Mouse (Mus musculus): ENCODE measurements at regions not wholly inside any gene's neighbourhood (a gene's known extent, or its start where the extent isn't known, plus 50 kb on each side); places are given as distances from the start of the nearest gene placed in this dataset.
A peak's percentile ranks its signal among the peaks of the same experiment; 100 is the strongest.

DNA sequence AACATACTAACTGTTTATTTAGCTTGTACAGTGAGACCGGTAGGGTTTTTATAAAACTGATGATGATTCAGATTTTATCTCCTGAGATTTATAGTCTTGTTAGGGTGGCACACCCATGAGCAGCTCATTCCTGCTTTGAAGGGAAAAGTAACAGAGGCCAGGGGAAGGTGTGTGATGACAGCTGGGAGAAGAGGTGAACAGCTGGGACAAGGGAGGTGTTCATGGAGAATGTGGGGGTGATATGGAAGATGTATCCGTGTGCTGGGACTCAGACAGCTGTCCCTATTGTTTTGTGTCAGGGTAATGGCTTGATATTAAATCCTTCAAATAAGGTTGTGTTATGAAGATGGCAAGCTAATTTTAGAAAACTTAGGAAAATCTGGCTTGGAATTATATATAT, 2238.4 kb upstream of the Gm7489 start:
- no peak for DNase-seq (ENCODE audit: low read depth, low spot score)

DNA sequence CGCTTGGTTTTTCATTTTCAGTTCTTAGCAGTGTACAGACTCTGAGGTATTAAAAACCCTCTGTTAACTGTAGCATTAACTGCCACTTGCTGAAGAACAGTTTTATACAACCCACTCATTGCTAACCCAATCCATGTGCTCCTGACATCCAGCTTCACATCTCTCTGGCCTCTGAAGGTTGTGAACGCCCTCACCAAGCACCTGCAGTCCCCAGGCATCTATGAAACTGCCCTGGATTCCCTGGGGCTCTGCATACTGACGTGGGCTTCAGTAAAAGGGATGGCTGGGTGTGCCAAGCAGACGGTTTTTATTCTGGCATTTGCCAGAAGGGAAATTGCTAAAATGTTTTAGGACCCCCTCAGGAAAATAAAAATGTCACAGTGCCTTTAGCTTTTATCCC, 2232.2 kb upstream of the Gm7489 start:
- no peak for DNase-seq (ENCODE audit: low read depth, low spot score)

DNA sequence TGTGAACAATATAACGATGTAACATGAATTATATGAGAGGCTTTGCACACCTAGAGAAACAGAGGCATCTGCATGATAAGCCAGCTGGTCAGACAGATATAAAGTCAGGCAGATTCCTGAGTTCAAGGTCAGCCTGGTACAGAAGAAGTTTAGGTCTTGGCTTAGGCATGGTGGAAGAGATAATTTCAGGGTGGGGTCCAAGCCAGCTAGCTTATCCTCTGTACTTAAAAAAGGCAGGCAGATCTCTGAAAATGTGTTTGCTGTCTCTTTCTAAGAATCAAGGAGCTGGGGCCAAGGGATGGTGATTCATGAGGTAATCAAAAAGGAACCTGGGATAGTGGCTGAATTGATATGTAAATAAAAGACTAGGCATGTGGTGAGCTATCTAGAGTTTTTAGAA, 2227.1 kb upstream of the Gm7489 start:
- no peak for DNase-seq (ENCODE audit: low read depth, low spot score)

DNA sequence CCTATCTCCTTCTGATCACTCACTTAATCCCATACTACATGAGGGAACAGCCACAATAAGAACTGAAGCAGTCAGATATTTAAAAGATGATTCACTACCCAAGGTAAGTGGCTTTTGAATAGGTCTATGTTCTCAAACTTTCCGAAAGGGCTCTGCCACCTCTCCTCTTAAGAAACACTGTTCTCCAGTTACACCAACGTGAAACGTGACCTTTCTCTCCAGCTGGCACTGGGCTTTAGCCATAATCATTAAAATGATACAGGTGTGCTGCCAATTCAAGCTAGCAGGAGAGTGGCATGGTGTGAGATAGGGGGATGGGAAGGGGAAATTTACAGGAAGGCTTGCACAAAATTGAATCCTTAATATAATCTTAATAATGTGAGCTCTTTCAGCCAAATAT, 2216.4 kb upstream of the Gm7489 start:
- no peak for DNase-seq (ENCODE audit: low read depth, low spot score)

DNA sequence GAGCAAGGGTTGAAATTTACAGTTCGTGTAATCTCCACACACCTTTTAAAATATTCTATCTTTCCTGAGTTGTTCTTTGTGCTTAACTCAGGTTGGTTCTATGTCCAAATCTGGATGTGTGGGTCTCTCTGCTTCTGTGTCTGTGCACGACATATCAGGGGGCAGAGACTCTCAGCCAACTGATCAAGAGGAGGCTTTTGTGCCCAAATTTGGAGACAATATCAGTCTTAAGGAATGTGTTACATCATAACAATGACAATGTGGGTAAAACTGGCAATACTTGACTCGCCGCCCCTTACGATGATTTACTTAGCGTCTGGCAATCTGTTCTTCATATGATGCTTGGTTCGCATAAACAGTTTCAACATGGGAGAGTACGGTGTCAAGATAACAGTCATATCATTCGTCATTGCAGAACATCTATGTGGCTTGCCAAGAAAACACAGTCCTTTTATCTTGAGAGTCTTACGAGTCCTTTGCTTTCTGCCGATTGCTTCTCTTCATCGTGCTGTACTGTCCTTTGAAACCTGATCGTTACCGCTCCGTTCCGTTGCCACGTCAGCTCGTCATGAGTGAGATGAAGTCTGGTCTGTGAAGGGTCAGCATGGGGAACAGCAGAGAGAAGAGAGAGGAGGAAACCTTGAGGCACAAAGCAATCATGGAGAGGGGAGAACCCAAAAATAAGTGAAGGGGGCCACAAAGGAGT, 2212.9 kb upstream of the Gm7489 start:
- no peak for DNase-seq (ENCODE audit: low read depth, low spot score)

DNA sequence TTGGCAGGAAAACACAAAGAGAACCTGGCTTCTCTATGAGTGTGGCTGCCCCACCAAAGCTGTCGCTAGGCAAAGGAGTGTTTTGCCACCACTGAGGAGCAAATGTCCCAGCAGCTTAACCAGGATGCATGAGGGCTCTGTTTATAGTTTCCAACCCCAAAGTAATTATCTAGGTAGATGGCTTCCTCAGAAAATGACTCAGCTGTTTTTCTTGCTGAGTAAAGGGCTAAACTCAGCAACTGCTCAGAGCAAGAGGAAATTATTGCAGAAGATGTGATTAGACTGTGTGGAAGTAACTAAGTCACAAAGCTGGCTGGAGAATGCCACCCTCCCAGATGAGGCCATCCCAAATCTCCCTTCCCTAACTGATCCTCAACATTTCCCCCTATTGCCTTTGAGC, 2211.2 kb upstream of the Gm7489 start:
- DNase-seq (ENCODE audit: low read depth, low spot score) = no peak

DNA sequence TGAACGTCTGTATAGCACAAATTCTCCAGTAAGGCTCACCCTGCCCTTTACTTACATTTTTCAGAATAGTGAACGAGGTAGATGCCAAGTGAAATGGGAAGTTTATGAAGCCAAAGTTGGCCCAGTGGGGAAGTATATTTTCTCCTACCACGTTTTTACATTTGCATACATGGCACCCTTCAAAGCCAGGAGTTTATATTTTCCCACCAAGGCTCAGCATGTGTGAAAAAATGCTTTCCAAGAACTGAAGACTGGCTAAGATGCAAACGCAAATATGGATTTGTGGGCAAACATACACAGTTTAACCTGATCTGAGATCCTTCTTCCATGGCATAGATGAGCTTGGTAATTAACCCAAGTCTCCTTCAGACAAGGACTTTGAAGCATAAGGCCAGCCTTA, 2209.4 kb upstream of the Gm7489 start:
- no peak for DNase-seq (ENCODE audit: low read depth, low spot score)

DNA sequence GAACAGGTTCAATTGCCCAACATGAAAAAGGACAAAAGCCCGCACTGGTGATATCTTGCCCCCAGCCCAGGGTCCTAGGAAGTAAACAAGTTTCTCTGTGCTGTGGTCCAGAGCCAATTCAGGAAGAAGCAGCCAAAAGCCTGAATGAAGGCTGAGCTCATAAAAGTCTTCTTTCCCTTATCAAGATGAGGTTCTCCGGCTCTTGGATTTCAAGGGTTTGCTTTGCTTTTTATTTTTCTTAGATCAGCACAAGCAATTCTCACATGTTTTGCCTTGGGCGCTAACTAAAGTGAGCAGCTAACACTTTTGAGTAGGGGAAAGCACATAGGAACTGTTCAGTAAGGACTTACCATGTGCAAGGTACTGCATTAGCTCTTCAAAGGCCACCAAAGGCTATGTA, 2208.0 kb upstream of the Gm7489 start:
- DNase-seq (ENCODE audit: low read depth, low spot score) = no peak

DNA sequence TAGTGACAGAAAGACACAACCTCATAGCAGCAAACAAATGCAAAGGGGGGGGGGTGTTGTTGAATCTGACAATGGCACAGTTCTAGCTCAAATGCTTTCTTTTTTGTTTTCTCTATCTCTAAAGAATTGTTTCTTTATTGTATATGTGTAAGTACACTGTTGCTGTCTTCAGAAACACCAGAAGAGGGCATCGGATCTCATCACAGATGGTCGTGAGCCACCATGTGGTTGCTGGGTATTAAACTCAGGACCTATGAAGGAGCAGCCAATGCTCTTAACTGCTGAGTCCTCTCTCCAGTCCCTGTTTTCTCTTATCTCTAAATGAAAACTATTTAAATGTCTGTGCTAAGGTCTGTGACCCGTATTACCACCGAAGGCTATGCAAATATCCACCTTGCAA, 2207.4 kb upstream of the Gm7489 start:
- no peak for DNase-seq (ENCODE audit: low read depth, low spot score)

DNA sequence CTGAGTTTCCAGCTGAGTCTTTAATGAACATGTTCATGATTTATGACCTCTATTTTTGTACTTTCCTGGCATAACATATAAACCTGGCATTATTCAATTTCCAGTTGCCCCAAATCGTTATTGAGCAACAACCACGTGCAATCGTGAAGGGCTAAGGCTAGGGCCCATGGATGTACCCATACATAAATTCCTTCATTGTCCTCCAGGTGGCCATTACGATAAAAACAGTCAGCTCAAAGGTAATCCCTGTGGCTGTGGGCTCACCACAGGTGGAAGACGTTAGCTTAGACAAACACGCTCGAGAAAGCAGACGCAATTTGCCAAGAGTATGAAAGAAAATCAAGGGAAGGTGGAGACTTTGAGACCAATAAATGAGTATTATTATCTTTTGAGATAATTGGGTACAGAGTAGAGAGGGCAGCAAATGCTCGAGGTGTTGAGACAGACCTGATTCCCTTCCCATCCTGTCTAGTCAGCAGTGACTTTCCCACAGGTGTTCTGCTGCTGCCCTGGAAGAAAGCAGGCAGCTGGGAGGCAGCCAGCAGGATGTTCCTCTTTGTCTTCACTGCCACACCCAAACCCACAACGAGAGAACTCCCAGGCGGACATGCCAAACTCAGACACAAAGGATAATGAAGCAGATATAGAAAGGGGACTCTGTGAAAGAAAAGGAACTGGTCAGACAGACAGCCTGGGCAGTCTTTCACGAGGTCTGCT, 2205.4 kb upstream of the Gm7489 start:
- DNase-seq (ENCODE audit: low read depth, low spot score) = no peak

DNA sequence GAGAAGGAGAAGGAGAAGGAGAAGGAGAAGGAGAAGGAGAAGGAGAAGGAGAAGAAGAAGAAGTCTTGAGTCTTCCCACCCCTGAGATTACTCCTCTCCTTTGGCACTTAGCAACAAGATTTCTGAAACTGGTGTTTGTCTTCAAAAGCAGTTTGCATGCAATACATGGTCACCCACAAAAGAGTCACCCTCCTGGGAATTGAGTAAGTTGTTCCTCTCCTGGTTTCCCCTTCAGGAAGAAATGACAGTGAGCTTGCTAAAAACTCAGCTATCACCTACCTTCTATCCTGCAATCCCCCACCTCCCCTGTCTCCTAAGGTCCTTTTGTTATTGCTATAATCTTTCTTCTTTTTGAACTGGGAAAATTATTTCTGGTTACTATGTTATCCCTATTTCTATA, 2204.2 kb upstream of the Gm7489 start:
- no peak for DNase-seq (ENCODE audit: low read depth, low spot score)

DNA sequence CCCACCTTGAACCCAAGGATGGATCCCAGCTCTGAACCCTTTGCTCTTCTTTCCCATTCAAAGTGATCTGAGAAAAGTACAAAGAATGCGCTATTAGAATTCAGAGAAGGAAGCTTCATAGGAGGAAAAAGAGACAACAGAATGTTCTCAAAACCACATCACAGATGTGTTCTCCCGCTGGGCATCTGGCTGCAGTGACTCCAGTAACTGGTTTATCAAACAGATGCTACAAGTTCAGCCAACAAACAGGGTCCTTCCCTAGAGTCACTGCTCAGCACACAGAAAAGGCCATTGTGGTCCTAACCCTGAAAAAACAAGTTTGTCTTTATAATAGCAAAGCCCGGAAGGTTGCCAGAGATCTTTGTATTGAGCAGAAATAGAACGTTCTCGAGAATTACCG, 2203.5 kb upstream of the Gm7489 start:
- no peak for DNase-seq (ENCODE audit: low read depth, low spot score)

DNA sequence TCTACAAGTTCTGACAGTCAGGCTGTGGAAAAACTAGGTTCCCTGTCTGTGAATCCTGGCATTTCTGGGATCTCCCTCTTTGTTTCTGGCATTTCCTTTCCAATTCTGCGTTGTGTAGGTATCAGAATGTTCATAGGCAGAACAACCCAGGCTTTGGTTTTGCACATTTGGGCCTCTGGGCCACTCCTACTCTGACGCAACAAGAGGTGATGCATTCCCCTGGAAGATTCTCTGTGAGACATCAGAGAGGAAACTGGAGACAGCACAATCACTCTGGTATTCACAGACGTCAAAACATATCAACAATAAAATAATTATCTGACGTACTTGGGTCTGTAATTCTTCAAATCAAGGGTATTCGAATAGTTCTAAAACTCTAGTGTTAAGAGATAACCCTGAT, 2202.4 kb upstream of the Gm7489 start:
- DNase-seq (ENCODE audit: low read depth, low spot score) = no peak

DNA sequence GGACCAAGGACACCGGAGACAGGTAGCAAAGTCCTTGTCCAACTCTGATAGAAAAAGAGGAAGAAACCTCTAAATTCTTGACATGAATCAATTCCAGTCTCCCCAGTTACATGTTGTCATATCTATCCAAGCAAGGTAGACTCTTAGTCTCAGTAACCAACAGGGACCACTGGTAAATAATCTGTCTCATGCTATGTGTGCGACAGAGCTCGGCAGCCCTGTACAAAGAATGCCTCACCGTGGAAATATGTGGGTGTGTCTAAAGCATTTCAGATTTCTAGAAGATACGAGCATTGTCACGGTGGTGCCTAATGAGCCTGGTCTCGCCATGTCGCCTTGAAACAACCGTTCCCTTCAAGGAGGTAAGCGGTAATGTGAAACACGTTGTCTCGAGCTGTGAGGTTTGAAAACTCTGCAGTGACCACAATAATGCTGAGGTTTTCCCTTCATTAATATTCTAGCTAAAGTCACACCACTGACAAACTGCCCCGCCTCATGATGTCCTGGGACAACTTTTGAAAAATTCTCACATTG, 2197.6 kb upstream of the Gm7489 start:
- no peak for DNase-seq (ENCODE audit: low read depth, low spot score)

DNA sequence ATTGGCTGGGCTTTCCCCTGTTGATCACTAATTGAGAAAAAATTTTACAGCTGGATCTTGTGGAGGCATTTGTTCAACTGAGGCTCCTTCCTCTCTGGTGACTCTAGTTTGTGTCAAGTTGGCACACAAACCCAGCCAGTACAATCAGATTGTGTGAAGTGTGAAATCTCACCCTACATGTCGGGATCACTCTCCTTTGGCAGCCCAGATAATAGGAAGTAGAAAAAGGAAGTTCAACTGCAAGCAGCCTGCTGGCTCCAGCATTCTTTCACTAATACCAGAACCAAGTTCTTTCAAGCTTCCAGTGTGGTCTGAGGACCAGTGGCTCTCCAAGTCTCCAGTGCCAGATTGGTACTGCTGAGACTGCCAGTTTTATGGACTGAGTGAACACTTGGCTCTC, 2195.2 kb upstream of the Gm7489 start:
- no peak for DNase-seq (ENCODE audit: low read depth, low spot score)

DNA sequence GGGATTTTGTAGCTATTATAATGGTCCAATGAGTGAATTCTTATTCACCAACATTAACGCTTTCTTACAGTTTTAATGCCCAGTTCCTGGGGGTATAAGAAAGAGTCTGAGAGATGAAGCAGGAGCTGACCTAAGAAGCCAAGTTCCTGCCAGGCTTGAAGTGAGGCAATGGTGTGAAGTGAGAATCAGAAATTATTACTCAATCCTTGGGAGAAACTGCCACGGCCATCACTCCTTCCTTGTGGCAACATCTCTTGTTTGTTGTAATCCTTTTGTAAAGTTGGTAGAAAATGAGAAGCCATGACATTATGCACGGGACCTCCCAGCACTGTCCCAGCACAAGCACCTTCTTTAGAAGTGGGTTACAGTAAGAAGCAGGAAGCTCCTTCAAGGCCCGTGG, 2192.0 kb upstream of the Gm7489 start:
- no peak for DNase-seq (ENCODE audit: low read depth, low spot score)

DNA sequence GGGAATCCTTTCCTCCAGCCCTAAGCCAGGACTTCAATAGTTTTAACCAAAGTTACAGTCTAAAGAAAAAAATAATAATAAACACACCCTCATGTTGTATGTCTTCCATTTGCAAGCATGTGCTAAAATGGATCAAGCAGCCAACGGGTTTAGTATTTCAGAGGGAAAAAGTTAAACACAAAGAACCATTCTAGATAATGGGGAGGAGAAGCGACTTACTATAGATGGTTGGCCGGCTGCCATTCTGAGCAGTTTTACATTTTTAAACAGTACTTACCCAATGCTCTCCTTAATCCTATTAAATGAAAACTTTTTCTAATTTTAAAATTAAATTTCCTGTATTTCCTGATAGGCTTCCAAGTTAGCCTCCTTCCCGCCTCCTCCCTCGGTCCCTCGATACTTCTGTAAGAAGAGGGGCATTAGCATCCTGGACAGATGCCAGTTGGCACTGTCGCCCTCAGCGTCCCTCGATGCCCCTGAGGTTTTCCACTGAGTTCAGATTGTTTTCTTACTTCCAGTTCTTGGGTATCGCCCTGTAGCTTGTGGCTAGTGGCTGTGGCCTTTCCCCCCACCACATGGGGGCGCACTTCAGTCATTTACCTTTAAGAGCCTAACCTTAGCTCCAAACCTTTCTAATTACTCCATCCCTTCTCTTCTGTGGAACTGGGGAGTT, 2188.2 kb upstream of the Gm7489 start:
- peak; percentile 63 for DNase-seq (ENCODE audit: low read depth, low spot score)

DNA sequence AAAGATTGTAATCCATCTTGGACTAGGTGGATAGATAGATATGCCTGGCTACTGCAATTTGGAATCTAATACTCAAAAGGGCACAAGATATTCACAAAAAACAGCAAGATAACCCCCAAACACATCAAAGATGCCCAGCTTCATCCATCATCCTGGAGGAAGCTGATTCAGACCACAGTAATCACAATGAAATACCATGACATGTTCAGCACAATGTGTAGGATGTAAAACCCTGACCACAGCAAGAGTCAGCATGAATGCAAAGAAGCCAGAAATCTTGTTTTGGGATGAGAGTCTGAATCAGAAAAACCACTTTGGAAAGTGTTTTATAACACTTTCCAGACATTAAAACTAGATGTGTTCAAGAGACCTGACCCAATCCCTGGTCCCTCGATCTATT, 2180.5 kb upstream of the Gm7489 start:
- no peak for DNase-seq (ENCODE audit: low read depth, low spot score)

DNA sequence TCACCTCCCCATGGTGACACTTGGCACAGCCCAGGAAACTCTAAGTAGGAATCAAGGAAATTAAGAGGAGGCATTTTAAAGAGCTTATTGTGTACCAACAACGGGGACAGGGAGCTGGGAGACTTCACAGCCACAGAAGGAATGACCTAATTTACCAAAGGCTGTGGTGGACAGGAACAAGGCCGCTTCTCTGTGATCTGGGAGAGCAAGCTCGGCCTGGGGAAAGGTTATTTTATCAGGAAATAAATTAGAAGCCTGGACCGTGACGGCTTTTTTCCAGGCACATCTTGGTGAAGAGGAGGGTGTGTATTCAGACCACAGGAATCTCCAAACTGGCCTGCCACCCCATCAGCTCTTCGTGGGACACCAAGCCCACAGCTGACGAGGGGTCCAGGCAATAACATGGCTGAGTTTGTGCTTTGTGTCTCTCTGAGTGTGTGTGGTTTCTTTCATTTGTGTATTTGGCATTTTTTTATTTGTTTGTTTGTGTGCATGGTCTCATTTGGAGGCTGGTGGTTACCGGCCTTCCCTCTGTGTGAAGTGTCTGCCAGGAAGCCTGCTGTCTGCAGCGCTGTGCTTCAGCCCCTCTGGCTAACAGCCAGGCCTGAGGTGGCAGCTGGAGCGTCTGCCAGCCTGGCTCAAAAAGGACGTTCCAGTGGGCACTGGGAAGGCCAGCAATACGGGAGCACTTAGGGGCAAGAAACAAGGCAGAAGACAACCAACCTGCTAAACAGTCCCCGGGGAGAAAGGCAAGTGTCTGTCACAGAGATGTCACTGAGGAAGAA, 2174.6 kb upstream of the Gm7489 start:
- DNase-seq (ENCODE audit: low read depth, low spot score) = no peak

DNA sequence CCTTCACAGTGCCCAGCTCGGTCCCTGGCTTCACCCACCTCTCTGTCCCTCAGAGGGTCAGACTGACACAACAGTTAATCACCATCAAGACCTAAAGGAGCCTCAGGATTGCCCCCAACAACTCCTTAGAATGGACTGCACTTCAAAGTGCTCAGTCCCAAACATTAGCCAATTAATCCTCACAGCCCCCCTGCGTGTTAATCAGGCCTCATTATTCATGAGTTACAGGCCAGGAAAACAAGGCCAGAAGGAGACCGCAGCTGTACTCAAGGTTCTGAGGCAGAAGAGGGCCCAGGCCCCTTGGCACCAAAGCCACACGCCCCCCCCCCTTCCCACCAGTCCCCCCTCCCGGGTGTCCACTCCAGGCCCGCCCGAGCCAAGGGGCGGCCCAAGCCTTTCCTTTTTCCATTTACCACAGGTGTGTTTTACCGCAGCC, 2163.8 kb upstream of the Gm7489 start:
- DNase-seq (ENCODE audit: low read depth, low spot score) = no peak

DNA sequence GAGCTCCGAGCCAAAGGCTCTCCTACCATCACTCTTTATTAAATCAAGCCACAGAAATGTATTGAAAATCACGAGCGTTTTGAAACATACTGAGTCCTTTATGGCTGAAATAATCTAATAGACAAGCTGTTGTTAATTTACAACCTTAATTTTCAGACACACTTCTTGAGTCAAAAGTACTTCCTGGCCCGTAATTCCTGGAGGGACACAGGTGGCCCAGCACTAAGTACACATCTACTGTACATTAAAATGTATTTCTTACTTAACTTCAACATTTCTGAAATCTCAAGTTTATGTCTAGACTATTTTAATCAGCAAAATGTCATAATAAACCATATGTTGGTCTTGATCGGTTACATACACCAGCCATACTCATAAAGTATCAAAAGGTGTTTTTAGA, 2163.3 kb upstream of the Gm7489 start:
- no peak for DNase-seq (ENCODE audit: low read depth, low spot score)

DNA sequence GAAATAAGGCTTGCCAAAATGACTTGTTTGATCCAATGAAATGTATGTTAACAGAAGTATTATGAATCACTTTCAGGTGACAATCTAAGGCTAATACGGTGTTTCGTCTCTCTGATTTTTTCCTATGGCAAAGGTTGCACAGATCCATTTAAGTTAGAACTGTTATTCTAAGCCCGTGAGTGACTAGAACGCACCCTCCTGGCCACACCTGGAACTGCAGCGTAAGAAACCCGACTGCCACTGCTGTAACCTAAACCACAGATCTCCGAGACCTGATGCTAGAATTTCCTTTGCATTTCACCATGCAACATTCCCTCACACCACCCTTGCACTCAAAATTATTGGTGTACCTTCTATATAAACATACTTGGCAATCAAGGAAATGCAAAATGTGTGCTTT, 2160.6 kb upstream of the Gm7489 start:
- peak; percentile 27 for DNase-seq (ENCODE audit: low read depth, low spot score)

All from CD4-positive, CD25-positive, alpha-beta regulatory T cell, adult 2 months (primary cell).